Comparison of ENCODE assay signal across 9 mouse cellular contexts in the genomic region with DNA sequence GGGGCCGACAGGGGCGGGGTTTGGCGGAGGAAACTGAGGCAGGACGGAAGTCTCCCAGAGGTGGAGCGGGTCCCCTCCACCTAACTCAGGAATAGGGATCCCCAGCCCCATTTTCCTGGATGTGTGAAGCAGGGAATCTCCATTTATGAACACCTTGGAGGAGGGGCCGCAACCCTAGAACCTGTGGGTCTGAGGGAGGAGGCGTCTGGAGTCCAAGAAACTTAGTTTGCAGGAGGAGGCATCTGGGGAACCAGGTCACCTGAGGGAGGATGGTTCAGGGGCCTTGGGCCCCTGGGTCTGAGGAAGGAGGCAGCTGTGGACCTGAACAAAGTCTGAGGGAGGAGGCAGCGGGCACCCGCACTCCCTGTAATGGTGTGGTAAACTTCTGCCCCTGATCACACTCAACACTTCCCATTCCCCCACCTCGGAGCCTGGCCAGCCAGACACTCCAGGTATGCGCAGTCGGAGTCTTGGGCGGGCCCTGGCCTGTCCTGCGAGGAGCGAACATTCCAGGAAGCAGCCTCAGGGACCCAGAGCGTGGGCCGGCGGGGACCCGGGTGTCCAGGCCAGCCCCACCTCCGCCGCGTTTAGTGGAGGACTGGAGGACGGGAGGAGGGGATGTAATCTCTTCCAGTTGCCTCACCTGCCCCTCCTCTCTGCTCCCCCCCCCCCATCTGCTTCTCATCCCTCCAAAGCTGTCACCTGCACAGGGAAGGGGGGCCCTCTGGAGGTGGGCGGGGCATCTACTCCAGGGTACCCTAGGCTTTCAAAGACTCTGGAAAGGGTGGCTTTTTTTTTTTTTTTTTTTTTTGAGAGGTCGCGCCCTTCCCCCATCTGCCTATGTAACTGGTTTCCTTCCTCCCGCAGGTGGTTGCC. TPM values are rescaled to one million over a fixed set of nuclear protein-coding genes. Genes with fewer than 3 reads are reported as not detected.
DNase-seq lines count a peak whose midpoint lies in the region; ATAC-seq and TF ChIP-seq lines count a peak whose summit lies in the region.
"Had no signal": no experiment of that assay in that cellular context is flagged by ENCODE, and none has a peak within 500 bp of the region (broad histone marks: within the 10 kb centered on the region; RNA-seq: fewer than 3 reads in every experiment).

No protein-coding gene starts in this region.

- TF ChIP-seq EP300 in lung, postnatal 0 days (IDR thresholded peaks at IDR 0.05), result no peak

- H3K27ac ChIP-seq in embryonic facial prominence, embryonic 11.5 days (replicated peaks; ENCODE audit: low read depth, low read length), result no peak overlapping the region; the same call in 1 of the 2 replicates
- no peak overlapping the region for H3K27ac ChIP-seq in intestine, embryonic 15.5 days
- peak overlapping the region; percentile 47; the same call in 1 of the 2 replicates for H3K27ac ChIP-seq in lung, postnatal 0 days (ENCODE audit: low read length)
- H3K27ac ChIP-seq in testis, adult 2 months (ENCODE audit: control insufficient read depth, insufficient read depth, low read depth, low read length), result no peak overlapping the region

- H3K4me1 ChIP-seq in embryonic facial prominence, embryonic 11.5 days (ENCODE audit: control insufficient read depth, insufficient read depth, low read length), result peaks cover 5% of the 10 kb centered on the region; the same call in 1 of the 2 replicates
- H3K4me1 ChIP-seq in intestine, embryonic 15.5 days (replicated peaks), result peaks cover 27% of the 10 kb centered on the region
- H3K4me1 ChIP-seq in lung, postnatal 0 days (ENCODE audit: insufficient read depth, low read depth, low read length), result no peaks in the 10 kb centered on the region; the same call in 1 of the 2 replicates
- H3K4me1 ChIP-seq in testis, adult 2 months (ENCODE audit: control insufficient read depth, insufficient read depth, low read length), result peaks cover 38% of the 10 kb centered on the region

- intact Hi-C loops in heart, postnatal 10 days (cut with DNase I), result no loop called here

- no peaks in the 10 kb centered on the region for H3K36me3 ChIP-seq in embryonic facial prominence, embryonic 11.5 days (replicated peaks; ENCODE audit: control insufficient read depth, insufficient read depth, low read depth, low read length)
- H3K36me3 ChIP-seq in intestine, embryonic 15.5 days, result no peaks in the 10 kb centered on the region
- no peaks in the 10 kb centered on the region for H3K36me3 ChIP-seq in lung, postnatal 0 days (ENCODE audit: insufficient read depth, low read length)
- no peaks in the 10 kb centered on the region for H3K36me3 ChIP-seq in testis, adult 2 months (ENCODE audit: control insufficient read depth, insufficient read depth, low read length)

- peak overlapping the region; percentile 56 for H3K9ac ChIP-seq in embryonic facial prominence, embryonic 11.5 days (replicated peaks; ENCODE audit: low read length)
- peak overlapping the region; percentile 60 for H3K9ac ChIP-seq in intestine, embryonic 15.5 days
- peak overlapping the region; percentile 29; the same call in 1 of the 2 replicates for H3K9ac ChIP-seq in lung, postnatal 0 days (replicated peaks; ENCODE audit: low read depth)

- peak; percentile 21; the same call in 1 of the 2 replicates for ATAC-seq in embryonic facial prominence, embryonic 11.5 days (replicated peaks; ENCODE audit: insufficient number of reproducible peaks, low FRiP score, low TSS enrichment, low read depth)
- peak; percentile 40 for ATAC-seq in intestine, embryonic 15.5 days
- ATAC-seq in lung, postnatal 0 days, result peak; percentile 72
- ATAC-seq in erythroblast, adult 5-6 weeks (replicated peaks; ENCODE audit: low FRiP score, poor library complexity, severe bottlenecking), result no peak

- under 1% methylated on average over 25 of the region's 27 CpGs for WGBS in embryonic facial prominence, embryonic 11.5 days
- whole genome bisulfite sequencing in intestine, embryonic 15.5 days, result 2% methylated on average over 26 of the region's 27 CpGs
- WGBS in lung, postnatal 0 days, result 5% methylated on average over 27 of the region's 27 CpGs

- H3K4me2 ChIP-seq in embryonic facial prominence, embryonic 11.5 days (ENCODE audit: low read depth, low read length), result peak overlapping the region; percentile 86
- H3K4me2 ChIP-seq in intestine, embryonic 15.5 days (replicated peaks), result peak overlapping the region; percentile 97
- peak overlapping the region; percentile 91 for H3K4me2 ChIP-seq in lung, postnatal 0 days (replicated peaks; ENCODE audit: low read depth, low read length)

- peak; percentile 89 for DNase-seq in heart, adult 11 months
- no peak for DNase-seq in heart, postnatal 10 days
- peak; percentile 56 for DNase-seq in embryonic facial prominence, embryonic 11.5 days (ENCODE audit: low spot score)
- peak; percentile 53 for DNase-seq in lung, postnatal 0 days (ENCODE audit: low spot score)
- no peak for DNase-seq in spleen, postnatal 4 days (ENCODE audit: low spot score in 2 of 2)

- TF ChIP-seq POLR2A in testis, adult 2 months (IDR thresholded peaks at IDR 0.05; ENCODE audit: control insufficient read depth, low read depth, low read length), result no peak

- TF ChIP-seq CTCF in lung, postnatal 0 days (IDR thresholded peaks at IDR 0.05), result no peak
- no peak for TF ChIP-seq CTCF in testis, adult 2 months (IDR thresholded peaks at IDR 0.05; ENCODE audit: control insufficient read depth, insufficient read depth, insufficient replicate concordance, low read depth, low read length)

- H3K4me3 ChIP-seq in embryonic facial prominence, embryonic 11.5 days (ENCODE audit: low read depth, low read length), result peak overlapping the region; percentile 44
- H3K4me3 ChIP-seq in intestine, embryonic 15.5 days (replicated peaks), result peak overlapping the region; percentile 56
- H3K4me3 ChIP-seq in lung, postnatal 0 days (ENCODE audit: low read depth, low read length), result peak overlapping the region; percentile 45
- peak overlapping the region; percentile 73 for H3K4me3 ChIP-seq in testis, adult 2 months (ENCODE audit: control insufficient read depth, low read depth, low read length)

- no peaks in the 10 kb centered on the region for H3K9me3 ChIP-seq in embryonic facial prominence, embryonic 11.5 days (replicated peaks; ENCODE audit: control insufficient read depth, low read length)
- no peaks in the 10 kb centered on the region for H3K9me3 ChIP-seq in intestine, embryonic 15.5 days
- no peaks in the 10 kb centered on the region for H3K9me3 ChIP-seq in lung, postnatal 0 days (ENCODE audit: low read length)

- peaks cover 65% of the 10 kb centered on the region for H3K27me3 ChIP-seq in embryonic facial prominence, embryonic 11.5 days (ENCODE audit: control insufficient read depth, insufficient read depth, low read length)
- H3K27me3 ChIP-seq in intestine, embryonic 15.5 days (replicated peaks), result peaks cover 68% of the 10 kb centered on the region
- H3K27me3 ChIP-seq in lung, postnatal 0 days (replicated peaks; ENCODE audit: insufficient read depth, low read length), result peaks cover 32% of the 10 kb centered on the region
- peaks cover 10% of the 10 kb centered on the region for H3K27me3 ChIP-seq in testis, adult 2 months (ENCODE audit: control insufficient read depth, insufficient read depth, low read length)

RNA-seq across cellular contexts. Expression of a gene that starts 0.6 kb away (rescaled TPM):
- under 1 TPM; 0.22 to 0.26 TPM for total RNA-seq in heart, postnatal 10 days (2021)
- polyA plus RNA-seq in embryonic facial prominence, embryonic 11.5 days (2014; fragmentation: Nextera tagmentation; extraction: Ambion mirVana), result 3.9 and 5.1 TPM in 2 replicates
- 1.7 and 2.1 TPM in 2 replicates for polyA plus RNA-seq in intestine, embryonic 15.5 days (2015; fragmentation: Nextera tagmentation; extraction: Ambion mirVana)
- polyA plus RNA-seq in lung, postnatal 0 days (2015; fragmentation: Nextera tagmentation; extraction: Ambion mirVana), result 7.1 and 7.2 TPM in 2 replicates
- 0.19 and 0.25 TPM in 2 replicates for polyA plus RNA-seq in testis, adult 2 months (2012; rRNA removed)
- not detected in 2 replicates for total RNA-seq in erythroblast, adult 5-6 weeks (2015; ENCODE audit: low replicate concordance)
- not detected in 2 replicates for total RNA-seq in erythroblast, adult 5-6 weeks (2017; ENCODE audit: low replicate concordance)

RNA-seq across cellular contexts. Expression of a gene that starts 6.5 kb away (rescaled TPM):
- total RNA-seq in heart, postnatal 10 days (2021), result not detected
- not detected in 2 replicates for polyA plus RNA-seq in embryonic facial prominence, embryonic 11.5 days (2014; fragmentation: Nextera tagmentation; extraction: Ambion mirVana)
- 0.27 and 0.52 TPM in 2 replicates for polyA plus RNA-seq in intestine, embryonic 15.5 days (2015; fragmentation: Nextera tagmentation; extraction: Ambion mirVana)
- 4.5 and 4.7 TPM in 2 replicates for polyA plus RNA-seq in lung, postnatal 0 days (2015; fragmentation: Nextera tagmentation; extraction: Ambion mirVana)
- 32.8 and 38.1 TPM in 2 replicates for polyA plus RNA-seq in testis, adult 2 months (2012; rRNA removed)
- not detected in 2 replicates for total RNA-seq in erythroblast, adult 5-6 weeks (2015; ENCODE audit: low replicate concordance)
- not detected in 2 replicates for total RNA-seq in erythroblast, adult 5-6 weeks (2017; ENCODE audit: low replicate concordance)
- total RNA-seq: hematopoietic stem cell, adult 5-6 weeks had no signal

RNA-seq across cellular contexts. Expression of a gene that starts 8.6 kb away (rescaled TPM):
- total RNA-seq in heart, postnatal 10 days (2021), result under 1 TPM; 0.41 to 0.79 TPM
- not detected in 2 replicates for polyA plus RNA-seq in embryonic facial prominence, embryonic 11.5 days (2014; fragmentation: Nextera tagmentation; extraction: Ambion mirVana)
- polyA plus RNA-seq in intestine, embryonic 15.5 days (2015; fragmentation: Nextera tagmentation; extraction: Ambion mirVana), result 0.13 and 0.19 TPM in 2 replicates
- polyA plus RNA-seq in lung, postnatal 0 days (2015; fragmentation: Nextera tagmentation; extraction: Ambion mirVana), result 0.16 and 0.24 TPM in 2 replicates
- polyA plus RNA-seq in testis, adult 2 months (2012; rRNA removed), result 0.99 and 1.1 TPM in 2 replicates
- not detected in 2 replicates for total RNA-seq in erythroblast, adult 5-6 weeks (2015; ENCODE audit: low replicate concordance)
- total RNA-seq in erythroblast, adult 5-6 weeks (2017; ENCODE audit: low replicate concordance), result not detected in 2 replicates
- total RNA-seq: hematopoietic stem cell, adult 5-6 weeks had no signal

RNA-seq across cellular contexts. Expression of a gene that starts 18.6 kb away (rescaled TPM):
- 100 to 1,000 TPM; 146 to 161 TPM for total RNA-seq in heart, postnatal 10 days (2021)
- 71.6 and 75.0 TPM in 2 replicates for polyA plus RNA-seq in embryonic facial prominence, embryonic 11.5 days (2014; fragmentation: Nextera tagmentation; extraction: Ambion mirVana)
- 195 and 200 TPM in 2 replicates for polyA plus RNA-seq in intestine, embryonic 15.5 days (2015; fragmentation: Nextera tagmentation; extraction: Ambion mirVana)
- polyA plus RNA-seq in lung, postnatal 0 days (2015; fragmentation: Nextera tagmentation; extraction: Ambion mirVana), result 85.3 and 104 TPM in 2 replicates
- polyA plus RNA-seq in testis, adult 2 months (2012; rRNA removed), result 180 and 202 TPM in 2 replicates
- total RNA-seq in erythroblast, adult 5-6 weeks (2015; ENCODE audit: low replicate concordance), result 50.5 and 70.2 TPM in 2 replicates
- total RNA-seq in erythroblast, adult 5-6 weeks (2017; ENCODE audit: low replicate concordance), result 169 and 259 TPM in 2 replicates

RNA-seq across cellular contexts. Expression of a gene that starts 20.5 kb away (rescaled TPM):
- total RNA-seq in heart, postnatal 10 days (2021), result 10 to 100 TPM; 74.6 to 79.0 TPM
- 28.7 and 30.7 TPM in 2 replicates for polyA plus RNA-seq in embryonic facial prominence, embryonic 11.5 days (2014; fragmentation: Nextera tagmentation; extraction: Ambion mirVana)
- polyA plus RNA-seq in intestine, embryonic 15.5 days (2015; fragmentation: Nextera tagmentation; extraction: Ambion mirVana), result 39.6 and 42.4 TPM in 2 replicates
- 19.2 and 19.6 TPM in 2 replicates for polyA plus RNA-seq in lung, postnatal 0 days (2015; fragmentation: Nextera tagmentation; extraction: Ambion mirVana)
- polyA plus RNA-seq in testis, adult 2 months (2012; rRNA removed), result 1.7 and 2.3 TPM in 2 replicates
- 11.7 and 13.2 TPM in 2 replicates for total RNA-seq in erythroblast, adult 5-6 weeks (2015; ENCODE audit: low replicate concordance)
- 4.6 and 8.9 TPM in 2 replicates for total RNA-seq in erythroblast, adult 5-6 weeks (2017; ENCODE audit: low replicate concordance)

Comparison
In these comparisons a context has a peak if more than half of its experiments do, and no peak if none do; other contexts are left out.
1. DNase-seq: peak in heart, adult 11 months (single experiment), embryonic facial prominence, embryonic 11.5 days (single experiment) and lung, postnatal 0 days (single experiment); none in heart, postnatal 10 days (0 of 2) and spleen, postnatal 4 days (0 of 2).
2. Peak in every context shown above with its lines, with median percentiles within 50 percentile points of each other: H3K4me2 ChIP-seq, H3K4me3 ChIP-seq and H3K9ac ChIP-seq.